ENCODE assay signal across 15 mouse cellular contexts in the genomic region with DNA sequence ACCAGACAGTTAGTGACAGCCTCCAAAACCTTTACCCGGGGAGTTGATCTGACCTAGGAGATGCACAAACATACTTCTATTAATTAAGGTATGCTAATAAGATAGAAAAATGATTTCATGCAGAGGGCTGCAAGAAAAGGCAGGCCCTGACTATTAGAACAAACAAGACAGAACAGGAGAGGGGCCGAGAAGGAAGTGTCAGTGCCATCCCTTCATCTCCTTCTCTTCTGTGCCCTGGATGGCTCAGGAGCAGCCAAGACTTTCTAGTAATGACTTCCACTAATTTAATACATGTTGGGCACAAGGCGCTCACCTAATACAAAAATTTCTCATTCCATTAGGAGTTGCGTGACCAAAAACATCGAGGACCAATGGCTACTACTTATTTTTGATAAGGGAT.
"Had no signal": no experiment of that assay in that cellular context is flagged by ENCODE, and none has a peak within 500 bp of the region (broad histone marks: within the 10 kb centered on the region; RNA-seq: fewer than 3 reads in every experiment).

No protein-coding gene starts in this region.

- H3K4me2 ChIP-seq: limb, embryonic 12.5 days; liver, embryonic 13.5 days; lung, embryonic 15.5 days; midbrain, embryonic 11.5 days; midbrain, embryonic 15.5 days; neural tube, embryonic 12.5 days had no signal

- H3K27me3 ChIP-seq: liver, embryonic 13.5 days; lung, embryonic 15.5 days; megakaryocyte, embryonic 14.5 days; midbrain, embryonic 15.5 days; neural tube, embryonic 12.5 days had no signal

- H3K4me1 ChIP-seq: limb, embryonic 12.5 days; liver, embryonic 13.5 days; megakaryocyte, embryonic 14.5 days had no signal

- H3K9ac ChIP-seq: limb, embryonic 12.5 days; liver, embryonic 13.5 days; liver, postnatal 0 days; lung, embryonic 15.5 days; midbrain, embryonic 15.5 days; neural tube, embryonic 12.5 days had no signal

- H3K9me3 ChIP-seq: limb, embryonic 12.5 days; liver, embryonic 13.5 days; lung, embryonic 15.5 days; megakaryocyte, embryonic 14.5 days; midbrain, embryonic 15.5 days; neural tube, embryonic 12.5 days had no signal

- H3K36me3 ChIP-seq: limb, embryonic 12.5 days; liver, embryonic 13.5 days; lung, embryonic 15.5 days; midbrain, embryonic 15.5 days; neural tube, embryonic 12.5 days had no signal

- H3K27ac ChIP-seq: limb, embryonic 12.5 days; liver, embryonic 13.5 days; lung, embryonic 15.5 days; macrophage; midbrain, embryonic 15.5 days; neural tube, embryonic 12.5 days had no signal

- ATAC-seq: liver, postnatal 0 days; midbrain, embryonic 15.5 days had no signal

- DNase-seq: kidney, postnatal 25 days; liver; liver, embryonic 13.5 days; liver, postnatal 0 days; lung, postnatal 14 days; spleen, adult 18-20 months; thymus, adult 18-20 months; thymus, postnatal 14 days had no signal

- H3K4me3 ChIP-seq: limb, embryonic 12.5 days; liver, embryonic 13.5 days; lung, embryonic 15.5 days; megakaryocyte, embryonic 14.5 days; midbrain, embryonic 15.5 days; neural tube, embryonic 12.5 days had no signal
